Mouse (Mus musculus): ENCODE measurements around the gene Snx25.
A peak's percentile ranks its signal among the peaks of the same experiment; 100 is the strongest.

Gene Snx25

GRCm38 (mm10) chr8:46010746-46011680 lies 140.9 kb downstream of the Snx25 start:
- no peak for DNase-seq (ENCODE audit: low spot score)

- no peak for DNase-seq (ENCODE audit: low spot score)
Observed at GRCm38 (mm10) chr8:46010306-46010705, 141.7 kb downstream of the Snx25 start.

GRCm38 (mm10) chr8:46007050-46007672 lies 144.8 kb downstream of the Snx25 start:
- DNase-seq (ENCODE audit: low spot score) = no peak

- DNase-seq (ENCODE audit: low spot score) = no peak
Observed at GRCm38 (mm10) chr8:46005596-46005995, 146.4 kb downstream of the Snx25 start, which contains the start of gene Ankrd37. Gene Ankrd37, minus strand, starts transcription at chr8:46005707.

GRCm38 (mm10) chr8:45999784-46000705 lies 151.9 kb downstream of the Snx25 start:
- peak; percentile 94 for DNase-seq (ENCODE audit: low spot score)

DNA sequence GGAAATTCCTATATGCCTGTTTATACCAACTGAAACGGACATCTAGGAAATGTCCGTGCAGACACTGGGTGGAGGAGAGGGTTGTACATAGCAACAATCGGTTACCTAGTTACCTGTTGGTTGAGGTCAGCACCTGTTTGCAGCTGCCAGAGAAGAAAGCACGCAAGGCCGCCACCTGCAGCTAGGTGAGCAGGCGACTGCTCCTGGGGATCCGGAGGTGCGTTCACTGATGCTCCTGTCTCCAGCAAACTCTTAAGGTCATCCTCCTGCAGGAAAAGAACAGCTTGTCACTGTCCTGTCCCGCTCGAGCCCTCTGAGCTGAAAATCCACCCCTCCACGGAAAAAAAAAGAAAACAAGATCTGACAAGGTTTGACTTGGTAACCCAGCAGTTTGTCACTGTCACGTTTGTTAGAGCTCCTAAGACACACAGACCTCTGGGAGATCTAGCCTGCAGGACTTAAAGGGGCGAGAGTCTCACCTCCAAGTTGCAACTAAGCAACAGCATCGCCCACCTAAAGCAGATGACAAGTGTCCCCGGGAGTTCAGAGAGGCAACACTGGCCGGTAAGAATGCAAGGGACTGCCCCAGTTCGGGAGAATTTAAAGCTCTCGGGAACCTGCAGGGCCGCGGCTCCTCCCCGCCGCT lies 152.7 kb downstream of the Snx25 start, which contains the start of gene Lrp2bp:
Gene Lrp2bp (plus strand): TSS at position 166 of the 646 bp plus-strand sequence.
- no peak for DNase-seq (ENCODE audit: low spot score)

- no peak for DNase-seq (ENCODE audit: low spot score)
Observed at GRCm38 (mm10) chr8:45998228-45998627, 153.7 kb downstream of the Snx25 start.

DNA sequence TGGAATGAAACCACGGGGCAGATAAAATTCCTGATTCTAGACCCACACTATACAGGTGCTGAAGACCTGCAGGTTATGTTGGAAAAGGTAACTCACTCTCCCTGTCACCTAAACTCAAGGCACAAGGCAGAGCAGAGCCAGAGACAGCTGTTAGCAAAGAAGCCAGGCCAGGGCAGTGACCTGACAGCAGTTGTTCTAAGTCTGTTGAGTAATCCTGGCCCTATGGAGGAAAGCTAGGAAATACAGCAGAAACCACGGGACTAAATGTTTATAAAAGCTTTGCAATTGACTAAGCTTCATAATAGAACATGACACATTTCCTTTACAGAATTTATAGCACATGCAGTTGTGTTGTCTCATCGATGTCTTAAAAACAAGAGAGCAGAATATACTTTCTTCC lies 156.4 kb downstream of the Snx25 start:
- DNase-seq (ENCODE audit: low spot score) = no peak

GRCm38 (mm10) chr8:45994111-45994510 lies 157.8 kb downstream of the Snx25 start:
- no peak for DNase-seq (ENCODE audit: low spot score)

DNA sequence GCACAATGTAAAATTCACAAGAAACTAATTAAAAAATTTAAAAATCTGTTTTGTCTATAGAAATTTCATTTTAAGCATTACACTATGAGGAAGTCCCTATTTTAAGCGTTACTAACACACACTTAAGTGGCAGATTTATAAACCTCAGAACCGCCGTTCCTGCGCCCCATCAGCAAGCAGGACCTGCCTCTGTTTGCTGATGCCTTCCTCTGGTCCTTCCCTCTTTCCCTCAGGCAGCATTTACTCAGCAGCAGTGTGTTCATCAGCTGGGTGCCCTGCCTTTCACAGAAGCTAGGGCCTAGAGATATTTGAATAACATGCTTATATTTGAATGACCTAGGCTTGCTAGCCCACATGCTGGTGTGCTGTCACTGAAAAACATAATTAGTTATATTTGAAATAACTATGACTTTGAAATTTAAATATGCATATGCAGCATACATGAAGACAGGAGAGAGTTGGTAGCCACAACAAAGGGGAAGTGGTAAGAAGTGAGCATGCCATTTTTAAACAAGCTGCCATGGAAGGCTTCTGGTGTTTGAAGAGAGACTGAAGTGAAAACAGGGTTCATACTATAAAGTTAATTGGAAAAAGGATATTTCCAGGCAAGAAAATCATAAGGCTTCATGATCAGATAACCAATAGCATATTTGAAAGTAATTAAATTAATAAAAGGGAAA lies 161.2 kb downstream of the Snx25 start:
- DNase-seq (ENCODE audit: low spot score) = no peak

DNA sequence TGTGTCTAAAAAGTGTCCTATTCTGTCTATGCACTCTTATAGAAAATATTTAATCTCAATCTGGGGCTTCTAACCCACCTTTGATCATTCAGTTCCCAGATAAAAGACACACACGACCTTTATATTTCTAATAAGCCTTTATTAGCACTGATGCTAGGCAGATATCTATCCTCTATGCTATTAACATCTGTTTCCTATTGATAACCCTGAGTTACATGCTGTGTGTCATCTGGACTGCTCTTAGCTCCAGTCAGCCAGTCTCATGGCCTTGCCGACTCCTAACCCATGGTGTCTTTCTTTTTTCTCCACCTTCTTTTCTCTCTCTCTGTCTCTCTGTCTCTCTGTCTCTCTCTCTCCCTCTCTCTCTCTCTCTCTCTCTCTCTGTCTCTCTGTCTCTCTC lies 163.8 kb downstream of the Snx25 start:
- no peak for DNase-seq (ENCODE audit: low spot score)

DNA sequence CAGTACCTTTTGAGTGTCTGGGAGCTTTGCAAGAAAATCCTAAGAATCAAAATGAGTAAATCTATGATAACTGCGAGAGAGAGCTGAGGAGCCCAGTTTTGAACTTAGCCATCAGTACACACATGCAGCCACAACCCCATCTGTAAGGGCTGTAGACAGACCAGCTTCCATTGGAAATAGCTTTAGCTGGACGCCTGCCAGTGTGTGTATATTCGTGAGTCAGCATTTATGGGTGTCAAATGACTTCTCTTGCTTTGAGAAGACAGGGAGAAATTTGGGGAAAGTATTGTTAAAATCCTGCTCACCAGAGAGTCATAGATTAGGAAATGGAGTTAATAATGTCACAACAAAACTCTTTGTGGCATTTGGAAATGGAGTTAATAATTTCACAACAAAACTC lies 165.3 kb downstream of the Snx25 start:
- no peak for DNase-seq (ENCODE audit: low spot score)

Data from spleen, adult 12 weeks (tissue).